Mouse (Mus musculus) midbrain, embryonic 16.5 days (tissue): ENCODE measurements at regions not wholly inside any gene's neighbourhood (a gene's known extent, or its start where the extent isn't known, plus 50 kb on each side); places are given as distances from the start of the nearest gene placed in this dataset.

ENCODE experiments used
- ATAC-seq: fragments of 200-750 bp; cut with Nextera tagmentation; 2 replicates; pipeline ENCODE4 v1.8.0; 2017; ENCODE audit warnings: moderate TSS enrichment
- H3K27ac ChIP-seq: fragments of 300-500 bp; sonication (generic); 2 replicates; pipeline ENCODE4 v1.5.1; 2014; ENCODE audit warnings: mild to moderate bottlenecking, low read length, mixed read lengths
- H3K27me3 ChIP-seq: fragments of 300-500 bp; sonication (generic); 2 replicates; pipeline ENCODE4 v1.6.1; 2014; ENCODE audit warnings: low read depth, low read length, mixed read lengths; ENCODE audit not compliant: control insufficient read depth, insufficient read depth
- H3K36me3 ChIP-seq: fragments of 300-500 bp; sonication (generic); 2 replicates; pipeline ENCODE4 v1.6.1; 2014; ENCODE audit warnings: mild to moderate bottlenecking, low read length, moderate library complexity, mixed read lengths; ENCODE audit not compliant: control insufficient read depth, insufficient read depth
- H3K4me1 ChIP-seq: fragments of 300-500 bp; sonication (generic); 2 replicates; pipeline ENCODE4 v1.6.1; 2014; ENCODE audit warnings: mild to moderate bottlenecking, low read length, mixed read lengths; ENCODE audit not compliant: control insufficient read depth, insufficient read depth
- H3K4me2 ChIP-seq: fragments of 300-500 bp; sonication (generic); 2 replicates; pipeline ENCODE4 v1.6.1; 2014; ENCODE audit warnings: mild to moderate bottlenecking, low read length, mixed read lengths
- H3K4me3 ChIP-seq: fragments of 300-500 bp; sonication (generic); 2 replicates; pipeline ENCODE4 v1.5.1; 2014; ENCODE audit warnings: low read depth, mild to moderate bottlenecking, low read length, moderate library complexity, mixed read lengths
- H3K9ac ChIP-seq: fragments of 300-500 bp; sonication (generic); 2 replicates; pipeline ENCODE4 v1.6.1; 2014; ENCODE audit warnings: low read depth, low read length, mixed read lengths
- H3K9me3 ChIP-seq: fragments of 300-500 bp; sonication (generic); replicated peaks from 2 replicates; pipeline ENCODE4 v1.6.1; 2014; ENCODE audit warnings: mild to moderate bottlenecking, low read length, mixed read lengths; ENCODE audit not compliant: control insufficient read depth, poor library complexity, severe bottlenecking
- WGBS: fragments of 180-500 bp; shearing (Covaris S2); extraction: QIAGEN DNeasy Blood & Tissue Kit; methylation state at CpG from one replicate; pipeline ENCODE4 v1.1.7; 2014; 5-methylcytosine and 5-hydroxymethylcytosine counted together

- Histone ChIP-seq H3K4me2 (no peak overlapping the region), H3K9ac (no peak overlapping the region), H3K27me3 (no peaks in the 10 kb centered on the region), H3K27ac (no peak overlapping the region), H3K4me3 (no peak overlapping the region), H3K9me3 (no peaks in the 10 kb centered on the region), H3K36me3 (no peaks in the 10 kb centered on the region), H3K4me1 (no peaks in the 10 kb centered on the region)
- 66% methylated on average over 1 of the region's 1 CpGs for WGBS
- no peak for ATAC-seq
Observed at GRCm38 (mm10) chr10:113902744-113903143, 899.4 kb downstream of the Trhde start.

GRCm38 (mm10) chr10:113874419-113875161, 927.5 kb downstream of the Trhde start:
- Histone ChIP-seq H3K4me3 (no peak overlapping the region), H3K4me2 (no peak overlapping the region), H3K4me1 (no peaks in the 10 kb centered on the region), H3K9me3 (no peaks in the 10 kb centered on the region), H3K9ac (no peak overlapping the region), H3K36me3 (no peaks in the 10 kb centered on the region), H3K27me3 (no peaks in the 10 kb centered on the region), H3K27ac (no peak overlapping the region)
- peak; percentile 48; the same call in 1 of the 2 replicates for ATAC-seq
- 61% methylated on average over 4 of the region's 4 CpGs for WGBS

GRCm38 (mm10) chr10:113824596-113824995, 895.8 kb upstream of the Atxn7l3b start:
- Histone ChIP-seq H3K4me2 (no peak overlapping the region), H3K9ac (no peak overlapping the region), H3K4me1 (no peaks in the 10 kb centered on the region), H3K4me3 (no peak overlapping the region), H3K27me3 (no peaks in the 10 kb centered on the region), H3K27ac (no peak overlapping the region), H3K9me3 (no peaks in the 10 kb centered on the region), H3K36me3 (no peaks in the 10 kb centered on the region)
- ATAC-seq: no peak
- WGBS: 93% methylated on average over 1 of the region's 1 CpGs
